Mouse (Mus musculus) kidney, embryonic 16.5 days (tissue): ENCODE measurements around the gene Dscaml1. TPM values are rescaled to one million over a fixed set of nuclear protein-coding genes. Genes with fewer than 3 reads are reported as not detected.

ENCODE experiments used
- ATAC-seq: fragments of 200-750 bp; cut with Nextera tagmentation; 2 replicates; pipeline ENCODE4 v1.8.0; 2017; ENCODE audit warnings: moderate TSS enrichment; ENCODE audit not compliant: low FRiP score, low TSS enrichment
- H3K27ac ChIP-seq: fragments of 300-500 bp; sonication (generic); 2 replicates; pipeline ENCODE4 v1.5.1; 2014; ENCODE audit warnings: low read length
- H3K27me3 ChIP-seq: fragments of 300-500 bp; sonication (generic); 2 replicates; pipeline ENCODE4 v1.6.1; 2014; ENCODE audit warnings: low read length, control low read depth, mixed read lengths; ENCODE audit not compliant: insufficient read depth
- H3K36me3 ChIP-seq: fragments of 300-500 bp; sonication (generic); 2 replicates; pipeline ENCODE4 v1.6.1; 2014; ENCODE audit warnings: low read length, control low read depth, mixed read lengths; ENCODE audit not compliant: insufficient read depth
- H3K4me1 ChIP-seq: fragments of 300-500 bp; sonication (generic); 2 replicates; pipeline ENCODE4 v1.6.1; 2014; ENCODE audit warnings: low read length, control low read depth, mixed read lengths; ENCODE audit not compliant: insufficient read depth
- H3K4me2 ChIP-seq: fragments of 300-500 bp; sonication (generic); replicated peaks from 2 replicates; pipeline ENCODE4 v1.6.1; 2014; ENCODE audit warnings: low read depth, low read length
- H3K4me3 ChIP-seq: fragments of 300-500 bp; sonication (generic); 2 replicates; pipeline ENCODE4 v1.5.1; 2014; ENCODE audit warnings: mild to moderate bottlenecking, low read length
- H3K9ac ChIP-seq: fragments of 300-500 bp; sonication (generic); replicated peaks from 2 replicates; pipeline ENCODE4 v1.6.1; 2014; ENCODE audit warnings: low read length
- H3K9me3 ChIP-seq: fragments of 300-500 bp; sonication (generic); 2 replicates; pipeline ENCODE4 v1.6.1; 2016; ENCODE audit warnings: low read length, control low read depth
- WGBS: fragments of 180-500 bp; shearing (Covaris S2); extraction: QIAGEN DNeasy Blood & Tissue Kit; methylation state at CpG from one replicate; pipeline ENCODE4 v1.1.7; 2014; 5-methylcytosine and 5-hydroxymethylcytosine counted together
- polyA plus RNA-seq: library from polyadenylated mRNA; unstranded; fragments of >200 nt; fragmentation: Nextera tagmentation; extraction: Ambion mirVana; gene quantifications from 2 replicates; pipeline ENCODE4 v1.2.1, GENCODE M21; 2015

Gene Dscaml1
- polyA plus RNA-seq, 1 experiment from 2014 or later, result 0.37 TPM

DNA sequence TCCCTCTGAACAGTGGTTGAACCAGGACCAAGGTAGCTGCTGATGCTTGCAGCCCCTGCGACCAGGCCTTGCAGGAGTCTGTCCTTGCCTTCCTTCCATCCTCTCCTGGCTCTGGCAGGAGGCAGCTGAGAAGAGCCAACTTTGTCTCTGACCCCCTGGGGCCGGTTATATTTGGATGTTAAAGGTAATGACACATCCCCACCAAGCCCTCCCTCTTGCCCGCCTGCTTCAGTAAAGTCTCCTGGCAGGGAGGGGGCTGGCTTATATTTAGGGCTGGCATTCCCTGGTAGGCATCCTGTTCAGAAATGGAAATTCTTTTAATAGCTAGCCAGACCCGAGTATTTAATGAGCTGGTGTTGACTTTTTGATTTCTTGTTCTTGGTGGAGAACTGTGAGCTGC lies 172.9 kb downstream of the Dscaml1 start:
- Histone ChIP-seq H3K27me3 (no peaks in the 10 kb centered on the region), H3K27ac (no peak overlapping the region), H3K9me3 (no peaks in the 10 kb centered on the region), H3K36me3 (no peaks in the 10 kb centered on the region), H3K4me3 (no peak overlapping the region), H3K4me2 (no peak overlapping the region), H3K4me1 (no peaks in the 10 kb centered on the region), H3K9ac (no peak overlapping the region)
- ATAC-seq, result no peak
- WGBS, result 53% methylated on average over 4 of the region's 4 CpGs

DNA sequence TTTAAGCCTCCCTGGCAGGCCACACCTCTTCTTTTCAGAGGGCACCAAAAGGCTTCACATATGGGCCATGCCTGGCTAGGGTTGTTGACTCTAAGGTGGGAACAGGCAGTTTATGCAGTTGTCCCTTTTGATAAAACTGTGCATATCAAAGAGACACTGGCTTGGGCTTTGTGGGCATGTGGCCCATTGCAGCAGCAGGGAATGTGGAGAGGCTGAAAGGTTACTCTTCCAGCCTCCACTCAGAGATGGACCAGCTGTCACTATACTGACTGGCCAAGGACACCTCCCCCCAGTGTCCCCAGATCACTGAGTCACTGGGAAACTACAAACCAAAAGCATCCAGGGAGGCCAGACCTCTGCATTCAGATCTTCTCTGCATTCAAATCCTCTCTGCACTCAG lies 180.9 kb downstream of the Dscaml1 start:
- Histone ChIP-seq H3K4me2 (no peak overlapping the region), H3K27ac (no peak overlapping the region), H3K27me3 (no peaks in the 10 kb centered on the region), H3K36me3 (no peaks in the 10 kb centered on the region), H3K4me1 (peaks cover 9% of the 10 kb centered on the region), H3K4me3 (no peak overlapping the region), H3K9me3 (no peaks in the 10 kb centered on the region), H3K9ac (no peak overlapping the region)
- ATAC-seq, result no peak

DNA sequence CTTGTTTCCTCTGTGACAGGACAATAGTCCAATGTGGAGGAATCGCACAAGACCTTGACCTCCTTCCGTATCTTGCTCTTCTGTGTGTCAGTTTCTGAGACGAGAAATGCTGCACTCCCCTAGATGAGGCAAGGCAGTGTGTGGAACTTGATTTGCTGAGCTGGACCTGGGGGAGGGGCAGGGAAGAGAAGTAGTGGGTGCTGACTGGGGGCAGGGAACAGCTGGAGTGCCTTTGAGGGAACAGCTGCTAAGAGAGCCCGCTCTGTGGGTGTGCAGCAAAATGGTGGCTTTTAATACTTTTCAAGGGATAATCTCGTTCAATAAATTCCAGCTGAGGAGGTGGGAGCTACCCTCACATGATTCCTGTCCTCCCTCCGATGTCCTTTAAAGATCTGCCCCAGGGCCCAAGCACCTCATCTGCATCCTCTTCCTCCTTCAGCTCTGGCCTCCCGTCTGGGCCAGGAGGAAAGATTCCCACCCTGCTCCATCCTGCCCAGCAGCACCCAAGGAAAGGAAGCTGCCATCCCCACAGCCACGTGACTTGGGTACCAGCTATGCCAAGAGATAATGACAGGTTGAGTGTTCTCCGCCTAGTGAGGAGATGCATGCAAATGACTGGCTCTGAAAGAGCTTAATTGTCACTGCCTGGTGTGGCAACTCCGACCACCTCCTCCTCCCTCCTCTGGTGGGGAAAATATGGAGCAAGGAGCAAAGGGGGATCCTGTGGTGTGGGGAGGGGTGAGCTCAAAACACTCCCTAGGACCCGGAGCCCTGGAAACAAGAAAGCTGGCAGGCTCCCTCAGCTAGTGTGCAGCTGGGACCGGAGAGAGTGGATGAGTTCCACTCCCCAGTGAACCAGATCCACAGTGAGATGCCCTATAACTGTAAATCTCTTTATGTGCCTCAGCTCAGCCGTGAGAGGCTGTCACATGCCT lies 181.9 kb downstream of the Dscaml1 start:
- no peak overlapping the region for H3K4me3 ChIP-seq
- H3K9me3 ChIP-seq, result no peaks in the 10 kb centered on the region
- H3K36me3 ChIP-seq, result no peaks in the 10 kb centered on the region
- whole genome bisulfite sequencing, result 18% methylated on average over 13 of the region's 13 CpGs
- H3K4me1 ChIP-seq, result peaks cover 9% of the 10 kb centered on the region
- no peak overlapping the region for H3K9ac ChIP-seq
- H3K4me2 ChIP-seq, result no peak overlapping the region
- ATAC-seq, result peak; percentile 69
- H3K27me3 ChIP-seq, result no peaks in the 10 kb centered on the region
- no peak overlapping the region for H3K27ac ChIP-seq

DNA sequence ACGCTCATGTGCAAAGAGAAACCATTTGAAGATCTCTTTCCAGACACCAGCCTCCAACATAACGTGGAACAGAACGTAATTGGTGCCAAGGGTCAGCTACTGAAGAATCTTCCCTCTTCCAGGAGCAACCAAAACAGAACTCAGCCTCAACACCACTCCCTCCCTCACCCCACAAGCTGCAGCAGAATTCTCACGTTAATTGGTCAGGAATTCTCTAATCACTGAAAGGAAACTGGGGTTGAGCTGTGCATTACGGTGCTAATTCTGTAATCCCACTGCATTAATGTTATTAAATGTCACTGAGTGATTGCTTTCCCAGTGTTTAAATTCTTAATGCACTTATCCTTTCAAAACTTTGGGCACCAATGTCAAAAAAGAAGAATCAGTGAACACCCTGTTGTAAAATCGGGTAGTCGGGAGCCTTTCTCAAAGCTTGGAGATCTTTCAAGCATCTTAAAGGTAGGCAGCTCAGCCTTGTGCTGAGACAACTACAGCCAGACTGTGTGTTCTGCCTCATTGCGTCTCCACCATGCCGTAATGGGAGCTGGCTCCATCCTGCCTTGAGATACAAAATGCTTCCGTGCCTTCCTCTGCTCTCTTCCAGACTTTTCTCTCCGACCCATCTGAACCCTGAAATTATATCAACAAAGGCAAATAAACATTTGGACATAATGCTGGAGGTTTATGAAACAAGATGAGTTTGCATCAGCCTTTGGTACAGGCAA lies 184.1 kb downstream of the Dscaml1 start:
- ATAC-seq, result no peak
- Histone ChIP-seq H3K4me2 (no peak overlapping the region), H3K27ac (no peak overlapping the region), H3K4me3 (no peak overlapping the region), H3K9me3 (no peaks in the 10 kb centered on the region), H3K4me1 (peaks cover 9% of the 10 kb centered on the region), H3K36me3 (no peaks in the 10 kb centered on the region), H3K9ac (no peak overlapping the region), H3K27me3 (no peaks in the 10 kb centered on the region)
- 59% methylated on average over 11 of the region's 11 CpGs for WGBS

DNA sequence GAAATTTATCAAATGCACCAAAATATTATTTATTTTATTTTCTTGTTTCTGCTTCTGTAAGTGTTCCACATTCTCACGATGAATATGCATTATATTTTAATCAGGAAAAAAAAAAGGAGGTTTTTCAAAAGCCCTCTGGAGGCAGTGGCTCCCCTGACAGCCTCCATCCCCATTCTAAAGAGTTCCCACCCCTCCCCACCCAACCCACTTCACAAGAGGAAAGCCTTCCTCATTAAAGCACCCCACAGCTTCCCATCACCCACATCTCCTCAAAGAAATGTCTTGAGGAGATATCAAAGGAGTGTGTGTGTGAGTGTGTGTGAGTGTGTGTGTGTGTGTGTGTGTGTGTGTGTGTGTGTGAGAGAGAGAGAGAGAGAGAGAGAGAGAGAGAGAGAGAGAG lies 188.2 kb downstream of the Dscaml1 start:
- Histone ChIP-seq H3K36me3 (no peaks in the 10 kb centered on the region), H3K4me2 (no peak overlapping the region), H3K4me3 (no peak overlapping the region), H3K4me1 (no peaks in the 10 kb centered on the region), H3K27ac (no peak overlapping the region), H3K9ac (no peak overlapping the region), H3K9me3 (no peaks in the 10 kb centered on the region), H3K27me3 (no peaks in the 10 kb centered on the region)
- WGBS, result 86% methylated on average over 1 of the region's 1 CpGs
- ATAC-seq, result no peak

DNA sequence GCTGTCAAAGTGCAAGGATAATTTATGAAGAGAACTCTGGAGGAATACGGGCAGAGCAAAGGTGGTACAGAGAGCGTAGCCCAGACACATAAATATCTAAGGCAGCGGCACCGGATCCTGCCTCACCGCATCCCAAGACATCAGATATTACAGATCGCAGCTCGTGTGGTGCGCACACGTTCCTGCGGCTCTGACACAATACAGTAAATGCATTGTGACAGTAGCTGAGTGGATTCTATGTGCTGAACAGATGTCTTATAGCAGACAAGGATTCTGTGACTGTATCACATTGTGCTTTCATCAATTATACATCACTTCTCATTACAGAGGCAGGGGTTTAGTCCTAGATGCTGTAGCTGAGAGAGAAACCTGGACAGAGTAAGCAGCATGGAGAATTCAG lies 191.5 kb downstream of the Dscaml1 start:
- Histone ChIP-seq H3K36me3 (no peaks in the 10 kb centered on the region), H3K27me3 (no peaks in the 10 kb centered on the region), H3K4me2 (no peak overlapping the region), H3K4me3 (no peak overlapping the region), H3K27ac (no peak overlapping the region), H3K9ac (no peak overlapping the region), H3K9me3 (no peaks in the 10 kb centered on the region), H3K4me1 (no peaks in the 10 kb centered on the region)
- no peak for ATAC-seq
- WGBS, result 57% methylated on average over 10 of the region's 10 CpGs

DNA sequence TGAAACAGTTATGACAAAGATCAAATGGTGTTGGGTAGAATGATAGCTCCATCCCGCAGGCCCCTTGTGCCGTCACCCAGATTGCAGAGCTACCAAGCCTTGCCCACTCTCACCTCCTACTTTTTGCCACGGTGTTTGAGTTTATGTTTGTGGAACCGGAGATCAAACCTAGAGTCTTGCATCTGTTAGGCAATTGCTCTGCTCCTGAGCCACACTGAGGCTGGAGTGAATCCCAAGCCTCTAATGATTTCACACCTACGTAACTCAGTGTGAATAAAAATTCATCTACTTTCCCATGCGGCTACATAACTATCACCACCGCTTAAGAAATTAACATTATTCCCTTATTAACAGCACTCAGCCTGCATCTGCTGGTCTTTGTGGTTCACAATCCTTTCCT lies 192.0 kb downstream of the Dscaml1 start:
- H3K4me2 ChIP-seq, result no peak overlapping the region
- H3K4me3 ChIP-seq, result no peak overlapping the region
- no peaks in the 10 kb centered on the region for H3K4me1 ChIP-seq
- no peak overlapping the region for H3K9ac ChIP-seq
- no peak overlapping the region for H3K27ac ChIP-seq
- no peak for ATAC-seq
- H3K27me3 ChIP-seq, result no peaks in the 10 kb centered on the region
- no peaks in the 10 kb centered on the region for H3K36me3 ChIP-seq
- 74% methylated on average over 7 of the region's 7 CpGs for WGBS
- no peaks in the 10 kb centered on the region for H3K9me3 ChIP-seq

DNA sequence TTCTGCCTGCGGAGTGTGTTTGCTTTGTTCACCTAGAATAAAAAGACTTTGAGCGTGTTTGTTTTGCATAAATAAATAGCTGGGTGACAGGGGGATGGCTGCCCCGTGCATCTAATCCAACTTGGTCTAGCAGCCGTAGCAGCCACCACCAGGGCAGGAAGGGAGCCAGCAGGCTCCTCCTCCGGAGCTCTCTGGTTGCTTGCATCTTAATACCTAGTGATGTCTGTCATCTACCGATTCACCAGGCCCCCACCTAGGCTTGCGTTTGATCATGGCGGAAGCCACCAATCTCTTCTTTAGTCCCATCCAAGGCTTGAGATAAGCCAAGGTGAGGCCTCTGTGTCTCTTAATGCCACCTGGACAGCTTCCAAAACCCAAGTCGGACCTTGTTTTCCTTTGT lies 193.6 kb downstream of the Dscaml1 start:
- Histone ChIP-seq H3K36me3 (no peaks in the 10 kb centered on the region), H3K4me3 (no peak overlapping the region), H3K4me2 (no peak overlapping the region), H3K9ac (no peak overlapping the region), H3K27me3 (no peaks in the 10 kb centered on the region), H3K9me3 (no peaks in the 10 kb centered on the region), H3K4me1 (no peaks in the 10 kb centered on the region), H3K27ac (no peak overlapping the region)
- WGBS, result 42% methylated on average over 9 of the region's 9 CpGs
- ATAC-seq, result no peak

DNA sequence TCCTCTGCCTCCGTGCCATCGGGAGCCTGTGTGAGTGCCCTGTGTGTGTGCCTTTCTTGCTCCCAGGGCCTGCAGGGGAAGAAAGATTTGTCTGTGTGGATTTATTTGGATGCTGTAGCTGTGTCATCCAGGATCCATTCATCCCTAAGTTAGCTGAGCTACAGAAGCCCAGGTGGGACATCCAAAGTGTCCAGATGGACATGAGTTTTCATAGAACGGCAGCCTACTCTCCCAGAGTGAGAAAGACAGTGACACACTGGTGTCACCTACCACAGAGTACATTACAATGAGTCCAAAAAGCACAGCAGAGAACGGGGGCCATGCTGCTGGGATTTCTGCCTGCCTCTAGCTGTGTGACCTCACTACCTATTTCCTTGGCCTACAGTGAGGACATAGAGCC lies 194.5 kb downstream of the Dscaml1 start:
- H3K27me3 ChIP-seq, result no peaks in the 10 kb centered on the region
- H3K27ac ChIP-seq, result no peak overlapping the region
- H3K4me3 ChIP-seq, result no peak overlapping the region
- no peaks in the 10 kb centered on the region for H3K36me3 ChIP-seq
- no peaks in the 10 kb centered on the region for H3K9me3 ChIP-seq
- no peak overlapping the region for H3K9ac ChIP-seq
- 84% methylated on average over 4 of the region's 4 CpGs for WGBS
- H3K4me1 ChIP-seq, result no peaks in the 10 kb centered on the region
- no peak overlapping the region for H3K4me2 ChIP-seq
- ATAC-seq, result no peak

DNA sequence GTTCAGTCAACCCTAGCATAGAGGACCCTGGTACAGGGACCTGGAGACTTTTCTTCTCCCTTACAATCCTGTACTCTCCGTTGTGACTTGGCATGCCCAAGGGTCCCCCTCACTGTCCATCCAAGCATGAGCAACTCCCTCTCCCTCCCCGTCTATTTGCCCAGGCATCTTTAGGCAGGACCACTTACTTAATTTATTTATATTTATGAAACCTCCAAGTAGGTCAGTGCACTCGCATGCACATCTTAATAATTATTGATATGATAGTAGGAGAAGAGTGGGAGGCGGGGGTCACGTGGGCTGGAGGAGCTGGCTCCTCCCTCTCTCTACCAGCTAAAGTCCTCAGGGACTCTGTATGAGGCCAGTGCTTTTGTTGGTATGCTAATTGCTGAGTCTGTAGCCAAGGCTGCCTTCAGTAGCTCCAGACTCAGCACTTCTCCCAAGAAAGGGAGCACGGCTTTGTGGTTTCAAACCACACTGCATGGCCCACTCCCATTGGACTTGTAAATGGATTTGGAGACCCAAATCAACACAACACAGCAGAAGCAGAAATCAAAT lies 199.5 kb downstream of the Dscaml1 start:
- no peak overlapping the region for H3K4me2 ChIP-seq
- H3K9me3 ChIP-seq, result no peaks in the 10 kb centered on the region
- 59% methylated on average over 6 of the region's 6 CpGs for WGBS
- no peak overlapping the region for H3K9ac ChIP-seq
- no peaks in the 10 kb centered on the region for H3K36me3 ChIP-seq
- no peaks in the 10 kb centered on the region for H3K27me3 ChIP-seq
- H3K4me1 ChIP-seq, result no peaks in the 10 kb centered on the region; the same call in 1 of the 2 replicates
- H3K27ac ChIP-seq, result no peak overlapping the region
- H3K4me3 ChIP-seq, result no peak overlapping the region
- ATAC-seq, result no peak
